Mouse (Mus musculus) gastrocnemius, adult 8-10 months (tissue): Measurements from ENCODE around the gene Cdkn2a. TPM values are rescaled to one million over a fixed set of nuclear protein-coding genes. Genes with fewer than 3 reads are reported as not detected.

Experiments used
- DNase-seq, 2 experiments: peaks; one replicate each; pipeline ENCODE4 v3.0.0; 2022; ENCODE audit warnings: low spot score in 2 of 2
- total RNA-seq, 4 experiments: library from RNA; stranded (reverse); gene quantifications; 2 replicates each; pipeline ENCODE4 v1.2.4; 2022

The Cdkn2a gene
- total RNA-seq, 4 experiments from 2014 or later = 0.36 to 1.2 TPM; not detected in 2

DNA sequence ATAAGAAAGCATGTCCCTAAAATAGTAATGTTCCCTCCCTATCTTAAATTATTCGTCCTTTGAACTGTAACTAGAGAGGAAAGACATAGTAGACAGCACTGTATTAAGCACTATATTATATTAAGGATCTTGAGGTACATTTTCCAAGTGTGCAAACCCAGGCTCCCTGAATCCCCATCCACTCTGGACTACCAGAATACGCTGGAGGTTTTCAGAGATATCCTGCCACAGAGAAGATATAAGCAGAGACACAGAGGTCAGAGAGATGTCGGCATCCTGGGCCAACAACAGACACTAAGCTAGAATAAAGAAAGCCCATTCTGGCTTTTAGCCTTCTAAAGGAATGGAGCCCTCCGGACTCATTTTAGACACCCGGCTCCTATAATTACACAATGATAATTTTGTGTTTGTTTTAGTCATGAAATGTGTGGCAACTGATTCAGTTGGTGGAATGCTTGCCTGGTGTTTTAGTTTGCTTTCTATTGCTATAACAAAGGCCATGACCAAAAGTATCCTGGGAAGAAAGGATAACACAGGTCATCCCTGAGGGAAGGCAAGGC, 17.0 kb downstream of the Cdkn2a start:
- DNase-seq = no peak

DNA sequence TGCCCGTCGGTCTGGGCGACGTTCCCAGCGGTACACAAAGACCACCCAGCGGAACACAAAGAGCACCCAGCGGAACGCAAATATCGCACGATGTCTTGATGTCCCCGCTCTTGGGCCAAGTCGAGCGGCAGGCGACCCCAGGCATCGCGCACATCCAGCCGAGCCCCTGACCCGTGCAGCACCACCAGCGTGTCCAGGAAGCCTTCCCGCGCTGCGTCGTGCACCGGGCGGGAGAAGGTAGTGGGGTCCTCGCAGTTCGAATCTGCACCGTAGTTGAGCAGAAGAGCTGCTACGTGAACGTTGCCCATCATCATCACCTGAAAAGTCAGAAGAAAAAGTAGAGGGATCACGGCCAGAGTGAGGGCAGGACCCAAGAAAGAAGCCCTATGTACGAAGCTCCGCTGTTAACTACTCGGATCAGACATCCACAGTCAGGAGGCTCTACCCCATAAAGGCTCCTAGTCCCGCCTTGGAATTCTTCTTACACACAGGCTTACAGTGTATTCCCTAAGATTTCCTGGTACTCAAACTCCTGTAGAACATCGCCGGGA, 17.7 kb downstream of the Cdkn2a start:
- no peak for DNase-seq

DNA sequence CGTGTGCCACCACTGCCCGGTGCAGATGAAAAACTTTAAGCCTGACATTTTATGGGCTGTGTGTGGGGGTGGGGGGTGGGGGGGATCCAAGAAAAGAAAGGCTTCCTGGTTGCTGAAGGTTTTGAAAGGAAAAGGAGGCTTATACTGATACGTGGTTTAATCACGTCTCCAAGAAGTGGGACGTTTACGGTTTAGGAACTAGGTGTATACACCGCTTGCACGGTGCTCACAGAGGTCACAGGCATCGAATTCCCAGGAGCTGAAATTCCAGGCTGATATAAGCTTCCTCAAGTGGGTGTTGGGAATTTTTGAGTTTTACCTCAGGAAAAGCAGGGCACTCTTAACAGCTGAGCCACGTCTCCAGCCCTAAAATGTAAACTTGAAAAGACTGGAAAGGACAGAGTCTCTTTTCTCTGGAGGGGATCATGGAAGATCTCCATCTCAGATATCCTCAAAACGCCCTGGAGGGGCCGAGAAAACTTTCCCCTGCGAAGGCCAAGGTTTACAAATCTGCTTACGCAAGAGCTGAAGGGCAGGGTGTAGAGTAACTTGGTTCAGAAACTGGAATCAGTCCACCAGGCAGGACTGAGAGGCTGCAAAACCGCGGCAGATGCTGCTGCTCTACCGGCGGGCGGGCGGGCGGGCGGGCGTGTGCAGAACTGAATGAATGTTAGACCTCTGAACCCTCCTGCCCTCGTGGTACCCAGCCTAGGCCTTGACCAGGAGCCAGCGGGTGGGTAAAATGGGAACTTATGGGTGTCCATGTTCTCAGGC, 18.5 kb downstream of the Cdkn2a start:
- no peak for DNase-seq

DNA sequence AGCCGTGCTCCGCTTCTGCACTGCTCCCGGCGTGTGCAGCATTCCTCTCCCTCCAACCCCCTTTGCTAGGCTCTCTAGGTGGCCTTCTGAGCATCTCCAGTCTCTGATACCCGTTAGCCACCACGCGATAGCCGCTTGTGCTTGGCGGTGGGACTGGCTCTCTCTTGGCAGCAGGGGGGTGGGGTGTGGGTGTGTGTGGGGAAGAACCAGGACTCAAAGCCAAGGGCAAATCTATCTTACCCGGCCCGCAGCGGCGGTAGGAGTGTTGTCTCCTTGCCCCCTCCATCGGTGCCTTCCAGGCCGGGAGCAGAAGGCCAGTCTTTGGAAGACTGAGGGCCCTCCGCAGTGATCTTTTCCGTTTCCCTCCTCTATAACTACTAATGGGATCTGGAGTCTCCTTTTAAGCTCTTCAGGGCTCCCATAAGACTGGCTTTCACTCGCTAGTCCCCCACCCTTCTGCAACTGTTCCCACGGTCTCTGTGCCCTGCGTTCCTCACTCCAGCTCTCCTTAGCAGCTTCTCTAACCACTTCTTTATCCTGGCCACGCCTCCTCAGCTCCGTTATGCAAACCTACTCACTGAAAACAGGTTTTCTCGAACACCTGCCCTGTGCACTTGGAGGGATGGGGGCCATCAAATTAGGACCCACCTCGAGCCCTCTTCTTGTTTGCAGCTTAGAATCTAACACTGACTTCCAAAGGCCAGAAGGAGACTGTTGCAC, 19.5 kb downstream of the Cdkn2a start:
- DNase-seq = no peak

DNA sequence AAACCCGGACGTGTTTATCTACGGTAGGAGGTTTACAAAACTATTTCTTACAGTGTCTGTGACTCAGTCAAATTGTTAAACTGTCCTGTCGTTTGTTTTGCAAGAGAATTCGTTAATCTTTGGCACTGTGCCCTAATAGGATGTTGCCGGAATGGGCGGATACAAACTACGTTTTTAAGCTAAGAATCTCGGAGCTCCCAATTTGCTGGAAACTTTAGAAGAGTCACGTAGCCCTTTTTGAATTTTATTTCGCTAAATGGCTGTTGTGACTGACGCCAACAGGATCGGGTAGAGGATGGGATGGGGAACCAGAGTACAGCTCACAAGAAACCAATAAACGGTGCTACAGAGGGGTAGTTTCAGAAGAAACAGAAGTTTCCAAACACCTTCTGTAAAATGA, 20.4 kb downstream of the Cdkn2a start:
- no peak for DNase-seq

DNA sequence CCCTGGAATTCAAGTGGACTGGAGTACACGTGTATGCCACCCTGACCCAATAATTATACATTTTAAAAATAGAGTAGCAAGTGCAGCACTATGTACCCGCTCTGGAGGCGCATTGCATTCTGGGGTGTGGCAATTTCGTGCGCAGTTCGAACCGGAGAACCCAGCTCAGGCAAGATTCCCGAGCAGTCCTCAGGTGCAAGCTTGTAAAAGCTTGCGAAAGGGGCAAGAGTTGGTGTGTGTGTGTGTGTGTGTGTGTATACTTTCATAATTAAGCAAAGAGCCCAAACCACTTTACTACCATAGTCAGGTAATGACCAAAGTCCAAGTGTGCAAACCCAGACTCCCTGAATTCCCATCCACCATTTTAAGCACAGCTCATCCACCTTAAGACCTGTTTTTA, 20.9 kb downstream of the Cdkn2a start:
- DNase-seq = no peak

DNA sequence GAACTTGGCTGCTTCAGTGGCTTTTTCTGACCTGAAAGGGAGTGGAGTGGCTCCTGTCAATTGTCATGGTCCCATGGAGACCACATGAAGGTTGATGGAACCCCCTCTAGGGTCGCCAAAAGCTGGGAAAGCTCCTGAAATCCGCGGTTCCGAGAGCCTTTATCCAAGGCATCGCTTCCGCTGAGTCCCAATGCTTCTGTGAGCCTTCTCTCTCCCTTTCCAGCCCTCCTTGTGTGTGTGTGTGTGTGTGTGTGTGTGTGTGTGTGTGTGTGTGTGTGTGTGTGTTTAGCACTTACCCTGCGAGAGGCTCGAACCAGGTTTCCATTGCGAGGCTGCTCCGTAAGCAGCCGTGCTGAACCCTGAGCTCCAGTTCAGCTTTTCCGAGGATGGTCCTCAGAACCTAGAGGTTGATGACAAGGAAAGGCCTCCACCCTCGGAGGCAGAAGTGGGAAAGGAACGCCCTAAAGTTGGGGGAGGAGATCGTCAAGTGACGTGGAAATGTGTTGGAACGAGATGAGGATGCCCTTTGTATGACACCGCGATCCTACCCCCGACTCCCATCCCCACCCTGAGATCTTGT, 21.4 kb downstream of the Cdkn2a start:
- DNase-seq = no peak

DNA sequence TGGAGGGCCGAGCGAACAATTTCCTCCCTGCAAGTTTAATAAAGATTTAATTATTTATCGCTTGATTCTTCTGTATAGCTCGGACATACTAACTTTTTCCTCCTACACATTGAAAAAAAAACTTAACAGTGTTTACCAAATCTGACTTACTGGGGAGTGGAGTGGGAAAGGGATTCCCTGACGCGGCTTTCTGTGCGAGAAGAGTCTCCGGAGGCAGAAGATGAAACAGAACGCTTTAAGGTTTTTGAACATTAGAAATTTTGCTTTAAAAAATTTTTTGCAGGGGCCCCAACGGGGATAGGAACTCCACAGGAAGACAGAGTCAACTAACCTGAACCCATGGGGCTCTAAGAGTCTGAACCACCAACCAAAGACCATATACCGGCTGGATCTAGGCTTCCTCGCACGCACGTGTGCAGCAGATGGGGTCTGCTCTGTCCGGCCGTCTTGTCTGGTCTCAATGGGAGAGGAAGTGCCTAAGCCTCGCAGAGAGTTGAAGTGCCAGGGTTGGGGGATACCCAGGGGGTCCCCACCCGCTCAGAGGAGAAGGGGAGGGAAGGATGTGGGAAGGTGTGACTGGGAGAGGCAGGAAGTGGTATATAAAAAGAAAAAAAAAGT, 22.2 kb downstream of the Cdkn2a start:
- DNase-seq = no peak

DNA sequence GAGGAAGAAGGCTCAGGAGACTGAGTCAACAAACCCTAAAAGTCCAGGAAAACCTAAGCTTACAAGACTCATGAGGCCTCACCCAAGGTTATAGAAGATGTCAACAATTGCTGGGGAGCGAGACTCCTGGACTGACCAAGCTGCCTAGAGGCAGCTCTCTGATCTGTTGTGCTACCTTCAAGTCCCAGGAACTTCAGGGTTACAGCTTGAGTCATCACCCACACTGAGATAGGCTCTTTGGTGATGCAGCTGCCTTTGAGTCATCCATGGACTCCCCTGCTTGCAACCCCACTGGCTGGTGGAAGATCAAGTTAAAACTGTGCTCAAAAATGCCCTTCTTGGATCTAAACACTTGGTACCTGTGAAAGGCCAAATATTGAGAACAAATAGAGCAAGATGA, 36.7 kb downstream of the Cdkn2a start:
- no peak for DNase-seq

DNA sequence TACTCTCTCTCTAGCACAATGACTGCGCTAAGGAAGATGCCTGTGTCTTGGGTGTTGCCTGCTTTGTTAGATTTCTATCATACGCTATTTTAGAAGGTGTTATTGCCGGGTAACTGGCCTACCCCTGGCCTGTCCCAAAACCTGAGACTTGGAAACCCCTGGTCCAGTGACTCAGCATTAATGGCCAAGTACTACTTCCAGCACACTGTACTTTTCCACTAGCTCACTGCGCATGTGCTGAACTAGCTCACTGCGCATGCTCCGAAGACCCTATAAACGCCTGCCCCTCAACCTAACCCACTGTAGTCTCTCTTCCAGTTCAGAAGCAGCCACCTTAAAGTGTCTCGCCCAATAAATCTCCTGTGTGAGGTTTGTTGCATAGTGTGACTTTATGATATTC, 60.0 kb downstream of the Cdkn2a start:
- no peak for DNase-seq

Other genes starting within 250 kb of the Cdkn2a start
- gene Mtap, start 157.5 kb downstream of the Cdkn2a start, total RNA-seq = 10 to 100 TPM; 15.3 to 18.8 (median 16.9) TPM
- gene Cdkn2b, start 16.4 kb upstream of the Cdkn2a start, total RNA-seq = 1 to 10 TPM in 3 of 4 experiments, under 1 TPM in 1; 0.96 to 2.7 (median 1.6) TPM